Mouse (Mus musculus): Measurements from ENCODE around the gene Dab1.

The Dab1 gene

GRCm38 (mm10) chr4:104662841-104663614 is 1043.9 kb downstream of the Dab1 start:
- in situ Hi-C loops (cut with MboI, MseI): no loop called here

DNA sequence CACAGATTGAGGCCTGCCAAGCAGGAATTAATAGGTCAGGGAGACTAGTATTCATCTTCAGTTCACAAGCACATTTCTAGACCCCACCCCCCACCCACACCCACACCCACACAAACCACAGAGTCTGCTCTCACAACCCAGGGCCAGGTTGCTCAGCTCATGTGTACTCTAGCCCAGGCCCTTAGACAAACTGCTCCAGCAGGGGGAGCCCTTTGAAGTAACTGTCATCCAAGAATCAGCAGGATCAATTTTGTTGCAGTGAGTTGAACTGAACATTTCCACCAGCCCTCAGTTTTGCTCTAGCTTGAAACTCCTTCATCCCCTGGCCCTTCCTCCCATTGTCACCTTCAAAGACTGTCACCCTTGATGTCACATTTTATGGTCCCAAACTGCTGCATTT is 1046.4 kb downstream of the Dab1 start:
- in situ Hi-C loops (cut with MboI, MseI): no loop called here

- in situ Hi-C loops (cut with MboI, MseI): no loop called here
Observed at GRCm38 (mm10) chr4:104666831-104667551, 1047.8 kb downstream of the Dab1 start.

- in situ Hi-C loops (cut with MboI, MseI): no loop called here
Observed at GRCm38 (mm10) chr4:104668061-104668460, 1048.9 kb downstream of the Dab1 start.

DNA sequence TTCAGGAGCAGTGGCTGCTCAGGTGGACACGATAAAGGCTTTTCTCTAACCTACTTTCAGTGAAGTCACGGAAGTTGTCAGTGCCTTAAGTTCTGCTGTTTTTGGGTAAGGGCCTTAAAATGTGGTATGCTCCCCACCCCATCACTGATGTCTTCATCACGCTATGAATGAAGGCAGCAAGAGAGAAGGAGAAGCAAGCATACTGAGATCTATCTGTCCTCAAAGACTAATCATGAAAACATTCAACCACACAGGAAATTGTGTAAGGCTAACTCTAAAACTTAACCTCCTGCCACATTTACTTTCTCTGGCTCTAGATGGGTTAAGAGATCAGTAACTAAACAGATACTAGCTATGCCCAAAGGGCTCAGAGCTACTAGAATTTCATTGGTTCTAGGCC is 1050.2 kb downstream of the Dab1 start:
- in situ Hi-C loops (cut with MboI, MseI): no loop called here

- in situ Hi-C loops (cut with MboI, MseI): no loop called here
Observed at GRCm38 (mm10) chr4:104670741-104671140, 1051.6 kb downstream of the Dab1 start.

DNA sequence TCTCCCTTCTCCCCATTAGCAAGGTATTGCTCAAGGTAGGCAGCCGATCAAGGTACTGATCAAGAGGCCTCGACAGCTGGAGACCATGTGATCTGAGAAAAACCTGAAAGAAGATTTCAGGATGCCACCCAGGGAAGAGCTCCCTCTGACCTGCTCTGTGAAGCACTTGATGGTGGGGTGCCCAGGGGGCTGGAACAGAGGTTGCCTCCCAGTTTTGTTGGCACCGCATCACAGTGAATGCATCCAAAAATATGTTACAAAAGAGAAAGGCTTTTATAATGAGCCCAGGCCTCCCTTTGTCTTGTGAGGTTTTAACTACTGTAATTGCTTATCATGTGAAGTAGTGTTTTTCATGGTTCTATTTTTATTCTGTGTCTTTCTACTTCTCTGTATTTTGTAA is 1054.2 kb downstream of the Dab1 start:
- in situ Hi-C loops (cut with MboI, MseI): no loop called here

- in situ Hi-C loops (cut with MboI, MseI): no loop called here
Observed at GRCm38 (mm10) chr4:104674706-104675105, 1055.5 kb downstream of the Dab1 start.

DNA sequence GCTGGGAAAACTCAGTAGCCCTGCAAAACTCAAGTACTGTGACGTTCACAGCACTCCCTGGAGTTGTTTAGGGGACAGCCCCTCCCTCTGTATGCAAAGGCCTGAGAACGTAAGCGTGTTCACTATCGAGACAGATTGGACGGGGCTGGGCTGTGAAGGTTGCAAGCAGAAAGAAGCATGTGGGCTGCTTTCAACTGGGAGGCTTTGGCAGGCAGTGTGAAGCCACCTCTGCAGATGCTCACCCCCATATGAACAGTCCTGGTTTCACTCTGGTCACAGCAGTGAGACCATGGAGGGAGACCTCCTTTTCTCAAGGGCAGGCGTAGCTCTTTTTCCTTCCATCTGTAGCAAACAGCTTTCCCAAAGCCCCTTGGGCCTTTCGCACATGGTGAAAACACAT is 1059.1 kb downstream of the Dab1 start:
- in situ Hi-C loops (cut with MboI, MseI): no loop called here

GRCm38 (mm10) chr4:104680475-104680874 is 1061.3 kb downstream of the Dab1 start:
- in situ Hi-C loops (cut with MboI, MseI): no loop called here

DNA sequence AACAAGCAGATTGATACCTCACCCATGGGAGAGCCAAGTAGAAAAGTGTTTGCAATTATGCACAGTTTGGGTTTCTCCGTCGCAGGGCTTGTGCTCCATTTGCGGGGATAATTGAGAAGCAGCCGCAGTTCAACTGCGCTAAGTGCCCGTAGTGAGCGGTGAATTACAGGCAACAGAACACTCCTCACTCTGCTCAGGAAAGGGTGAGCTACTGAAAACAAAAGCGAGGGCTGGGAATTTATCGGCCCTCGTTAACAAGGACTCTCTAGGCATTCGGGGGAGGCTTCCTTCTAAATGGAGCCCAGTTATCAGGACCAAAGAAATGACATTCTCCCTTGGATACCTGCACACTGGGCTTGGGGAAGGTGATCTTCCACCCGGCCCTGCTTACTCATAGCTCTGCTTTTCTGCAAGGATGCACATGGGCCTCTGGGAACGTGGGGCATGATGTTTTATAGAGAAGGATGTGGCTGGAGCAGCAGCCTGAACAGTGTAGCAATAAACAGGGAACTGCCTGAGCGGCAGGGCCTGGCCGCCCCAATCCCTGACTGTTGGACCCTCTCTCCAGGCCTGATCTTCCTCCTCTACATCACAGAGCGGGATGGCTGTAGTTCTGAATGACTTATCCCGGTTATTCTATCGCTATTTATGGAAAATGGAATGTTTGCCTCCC is 1067.1 kb downstream of the Dab1 start:
- in situ Hi-C loops (cut with MboI, MseI): no loop called here

- in situ Hi-C loops (cut with MboI, MseI): no loop called here
Observed at GRCm38 (mm10) chr4:104689047-104689446, 1069.9 kb downstream of the Dab1 start.

- in situ Hi-C loops (cut with MboI, MseI): loop anchor here (10.0 kb wide), 1 partner anchor 204 kb away; no protein-coding TSS in a partner anchor
Observed at GRCm38 (mm10) chr4:104691026-104691425, 1071.9 kb downstream of the Dab1 start.

DNA sequence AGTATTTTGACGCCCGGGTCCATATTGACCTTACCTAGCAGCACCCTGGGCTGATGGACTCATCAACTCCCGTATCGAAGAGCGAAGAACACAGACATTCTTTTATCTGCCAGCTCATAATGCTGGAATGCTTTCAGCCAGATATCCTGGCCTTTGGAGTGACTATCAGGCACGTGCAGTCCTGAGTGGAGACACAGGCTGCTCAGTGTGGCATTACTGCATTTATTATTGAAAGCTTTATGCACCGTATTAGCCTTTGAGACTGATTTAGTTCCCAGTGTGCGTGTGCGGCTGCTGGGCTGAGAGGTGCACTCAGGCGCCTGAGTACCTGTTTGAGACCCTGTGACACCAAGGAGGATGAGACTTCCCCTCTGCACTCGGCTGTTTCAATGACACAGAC is 1075.0 kb downstream of the Dab1 start:
- in situ Hi-C loops (cut with MboI, MseI): loop anchor here (10.0 kb wide), 1 partner anchor 201 kb away; no protein-coding TSS in a partner anchor

DNA sequence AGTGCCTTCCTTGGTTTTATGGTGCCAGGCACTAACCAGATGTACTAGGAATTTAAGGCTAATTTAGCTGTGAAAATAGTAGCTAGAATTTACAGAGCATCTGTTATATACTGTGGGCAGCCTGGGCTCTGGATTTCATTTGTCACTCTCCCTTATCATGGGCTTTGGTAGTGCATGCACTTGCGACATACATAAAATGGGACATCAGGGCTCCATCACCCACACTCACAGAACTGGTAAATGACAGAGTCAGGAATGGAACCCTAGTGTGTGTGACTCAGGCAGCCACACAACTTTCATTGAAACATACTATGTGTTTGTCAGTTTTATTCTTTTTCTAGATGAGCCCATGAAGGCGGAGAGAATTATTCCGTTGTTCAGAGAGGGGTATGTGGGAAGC is 1077.4 kb downstream of the Dab1 start:
- in situ Hi-C loops (cut with MboI, MseI): loop anchor here (5.0 to 10.0 kb wide), 2 partner anchors 198 to 1239 kb away; no protein-coding TSS in a partner anchor

DNA sequence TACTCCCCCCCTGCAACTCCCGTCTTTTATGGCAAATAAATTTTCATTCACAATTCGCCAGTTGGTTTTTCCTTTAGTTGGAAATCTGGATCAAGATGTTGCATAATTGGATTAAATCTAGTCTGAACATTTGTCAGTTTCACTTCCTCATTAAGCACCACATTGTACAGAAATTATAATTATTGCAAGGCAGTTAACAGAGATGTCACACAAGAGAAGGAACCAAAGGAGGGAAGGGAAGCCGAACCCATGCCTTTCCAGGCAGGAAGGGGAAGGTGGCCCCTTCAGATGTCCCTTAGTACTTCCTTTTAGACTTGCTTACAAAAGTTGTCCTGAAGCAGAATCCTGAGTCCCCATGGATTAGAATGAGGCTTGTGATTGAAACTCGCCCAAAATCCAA is 1078.5 kb downstream of the Dab1 start:
- in situ Hi-C loops (cut with MboI, MseI): loop anchor here (5.0 to 10.0 kb wide), 2 partner anchors 197 to 1240 kb away; no protein-coding TSS in a partner anchor

- in situ Hi-C loops (cut with MboI, MseI): no loop called here
Observed at GRCm38 (mm10) chr4:104705664-104706645, 1086.8 kb downstream of the Dab1 start.

GRCm38 (mm10) chr4:104712338-104713083 is 1093.4 kb downstream of the Dab1 start:
- in situ Hi-C loops (cut with MboI, MseI): no loop called here

- in situ Hi-C loops (cut with MboI, MseI): no loop called here
Observed at GRCm38 (mm10) chr4:104714925-104715519, 1095.9 kb downstream of the Dab1 start.

DNA sequence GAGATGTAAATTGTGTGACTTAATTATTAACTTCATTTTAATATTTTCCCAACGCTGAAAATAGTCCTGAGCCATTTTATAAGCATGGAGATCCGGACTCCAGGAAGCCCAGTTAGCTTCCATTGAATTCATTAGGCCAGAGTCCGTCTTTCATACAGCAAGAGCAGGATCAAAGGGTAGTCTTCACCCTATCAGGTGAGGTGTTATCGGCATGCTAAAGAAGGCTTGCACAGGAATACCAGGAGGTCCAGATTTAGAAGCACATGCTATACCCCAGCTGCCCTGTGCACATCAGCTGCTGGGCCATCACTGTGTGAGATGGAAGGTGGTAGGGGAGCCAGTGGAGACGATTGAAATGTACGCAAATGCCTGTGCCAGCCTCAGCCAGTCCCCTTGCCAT is 1096.7 kb downstream of the Dab1 start:
- in situ Hi-C loops (cut with MboI, MseI): no loop called here

Data from regulatory T cell (primary cell).